Mouse (Mus musculus) MEL (cell line): Measurements from ENCODE around the gene Rnf26.

ENCODE experiments used
- BHLHE40 ChIP-seq: IDR thresholded peaks from 2 replicates; pipeline ENCODE4 v1.6.1; 2012; ENCODE audit warnings: low read depth, mild to moderate bottlenecking, inconsistent platforms, low read length, improper control_type of control experiment, borderline replicate concordance
- CHD2 ChIP-seq: IDR thresholded peaks from 2 replicates; pipeline ENCODE4 v1.6.1; 2011; ENCODE audit warnings: low read length, improper control_type of control experiment
- CTCF ChIP-seq, 3 experiments: IDR thresholded peaks in 2 of 3; conservative IDR thresholded peaks in 1 of 3; 2 replicates each; pipeline ENCODE4 v1.5.1; 2011 to 2012; ENCODE audit warnings: low read length in 3 of 3, low read depth in 2 of 3, mild to moderate bottlenecking in 2 of 3, improper control_type of control experiment in 1 of 3, inconsistent platforms in 1 of 3, mixed read lengths in 1 of 3, moderate library complexity in 1 of 3; ENCODE audit not compliant: control insufficient read depth in 1 of 3, insufficient read depth in 1 of 3, poor library complexity in 1 of 3, severe bottlenecking in 1 of 3
- EP300 ChIP-seq, 2 experiments: IDR thresholded peaks; 2 replicates each; pipeline ENCODE4 v1.6.1; 2011; ENCODE audit warnings: improper control_type of control experiment in 2 of 2, low read length in 2 of 2, low read depth in 1 of 2, mild to moderate bottlenecking in 1 of 2
- KAT2A ChIP-seq: conservative IDR thresholded peaks from 2 replicates; pipeline ENCODE4 v1.6.1; 2012; ENCODE audit warnings: low read depth, low read length, improper control_type of control experiment, inconsistent platforms
- MAFK ChIP-seq: IDR thresholded peaks from 2 replicates; pipeline ENCODE4 v1.6.1; 2011; ENCODE audit warnings: low read depth, mild to moderate bottlenecking, low read length, improper control_type of control experiment, borderline replicate concordance
- MAX ChIP-seq: IDR thresholded peaks from 2 replicates; pipeline ENCODE4 v1.6.1; 2011; ENCODE audit warnings: low read length, improper control_type of control experiment
- MYC ChIP-seq: IDR thresholded peaks from 2 replicates; pipeline ENCODE4 v1.6.1; 2011; ENCODE audit warnings: low read depth, mild to moderate bottlenecking, low read length, improper control_type of control experiment, moderate library complexity
- NRF1 ChIP-seq: IDR thresholded peaks from 2 replicates; pipeline ENCODE4 v1.6.1; 2014; ENCODE audit warnings: low read depth, mild to moderate bottlenecking, inconsistent platforms, low read length, improper control_type of control experiment, moderate library complexity; ENCODE audit not compliant: poor library complexity, insufficient read depth, severe bottlenecking
- POLR2A ChIP-seq, 2 experiments: IDR thresholded peaks; 2 replicates each; pipeline ENCODE4 v1.6.1; 2011 to 2012; ENCODE audit warnings: low read length in 2 of 2, mild to moderate bottlenecking in 2 of 2, control low read depth in 1 of 2, improper control_type of control experiment in 1 of 2, low read depth in 1 of 2, moderate library complexity in 1 of 2; ENCODE audit not compliant: control insufficient read depth in 1 of 2, insufficient read depth in 1 of 2, poor library complexity in 1 of 2
- POLR2AphosphoS5 ChIP-seq: IDR thresholded peaks from 2 replicates; pipeline ENCODE4 v1.6.1; 2012; ENCODE audit warnings: low read depth, borderline replicate concordance, mild to moderate bottlenecking, inconsistent platforms, low read length, moderate library complexity, mixed read lengths
- TAL1 ChIP-seq: IDR thresholded peaks from 2 replicates; pipeline ENCODE4 v1.6.1; 2012; ENCODE audit warnings: mild to moderate bottlenecking, inconsistent platforms, low read length, moderate library complexity, mixed read lengths
- TBP ChIP-seq: IDR thresholded peaks from 2 replicates; pipeline ENCODE4 v1.8.0; 2011; ENCODE audit warnings: low read depth, low read length, improper control_type of control experiment
- TCF12 ChIP-seq: IDR thresholded peaks from 2 replicates; pipeline ENCODE4 v1.6.1; 2014; ENCODE audit warnings: low read depth, mild to moderate bottlenecking, inconsistent platforms, low read length, improper control_type of control experiment, moderate library complexity

GRCm38 (mm10) chr9:44081581-44081980, 31.7 kb downstream of the Rnf26 start:
- no peak for TF ChIP-seq MYC
- no peak for TF ChIP-seq TCF12
- no peak for TF ChIP-seq TAL1
- no peak for TF ChIP-seq MAX
- no peak for TF ChIP-seq CHD2
- no peak for TF ChIP-seq POLR2A (IDR thresholded peaks at IDR 0.05; ENCODE audit: control insufficient read depth in 1 of 2, insufficient read depth in 1 of 2, low read depth in 1 of 2, low read length in 2 of 2, poor library complexity in 1 of 2)
- no peak for TF ChIP-seq NRF1
- no peak for TF ChIP-seq CTCF (IDR thresholded peaks at IDR 0.05 in 2 of 3, conservative IDR thresholded peaks at IDR 0.05 in 1 of 3; ENCODE audit: control insufficient read depth in 1 of 3, insufficient read depth in 1 of 3, low read depth in 2 of 3, low read length in 3 of 3, poor library complexity in 1 of 3, severe bottlenecking in 1 of 3)
- TF ChIP-seq POLR2AphosphoS5: no peak
- TF ChIP-seq KAT2A: no peak
- no peak for TF ChIP-seq BHLHE40
- TF ChIP-seq TBP: no peak
- no peak for TF ChIP-seq MAFK
- no peak for TF ChIP-seq EP300 (IDR thresholded peaks at IDR 0.05; ENCODE audit: low read depth in 1 of 2, low read length in 2 of 2)
